Mouse (Mus musculus) Patski (cell line): ENCODE measurements around the gene Arhgap10. TPM values are rescaled to one million over a fixed set of nuclear protein-coding genes. Genes with fewer than 3 reads are reported as not detected.

Experiments
- ATAC-seq: fragments of 100-300 bp; one replicate; pipeline ENCODE4 v1.8.0; 2021
- CTCF ChIA-PET: fragments of 350-600 bp; sonication (Branson Sonifier 250); formaldehyde crosslinking; loops from one replicate; lab custom pipeline; 2022; ENCODE audit warnings: inconsistent platforms; lab: Charles Lee
- POLR2A ChIA-PET: fragments of 350-600 bp; sonication (Branson Sonifier 250); formaldehyde crosslinking; loops from one replicate; lab custom pipeline; 2022; ENCODE audit warnings: antibody characterized with exemption, inconsistent platforms; lab: Charles Lee
- DNase-seq: peaks from one replicate; pipeline ENCODE4 v3.0.0-alpha.2; 2011; ENCODE audit warnings: low read depth, low spot score
- H3K27me3 ChIP-seq: fragments of 371-371 bp; one replicate; pipeline ENCODE4 v1.5.1; 2021
- CTCF ChIP-seq: fragments of 100-300 bp; IDR thresholded peaks from one replicate; pipeline ENCODE4 v1.5.1; 2021
- in situ Hi-C: fragments of 300-500 bp; cut with MboI; formaldehyde crosslinking; loops from 3 replicates; pipeline ENCODE4 v1.11.1; 2018; ENCODE audit warnings: low pct_unique_long_range_greater_than_20kb, mixed read lengths
- polyA plus RNA-seq: library from polyadenylated mRNA; unstranded; gene quantifications from one replicate; pipeline ENCODE4 v1.2.3, GENCODE M21; 2021

Gene Arhgap10
- polyA plus RNA-seq, 1 experiment from 2014 or later: 45.5 TPM

DNA sequence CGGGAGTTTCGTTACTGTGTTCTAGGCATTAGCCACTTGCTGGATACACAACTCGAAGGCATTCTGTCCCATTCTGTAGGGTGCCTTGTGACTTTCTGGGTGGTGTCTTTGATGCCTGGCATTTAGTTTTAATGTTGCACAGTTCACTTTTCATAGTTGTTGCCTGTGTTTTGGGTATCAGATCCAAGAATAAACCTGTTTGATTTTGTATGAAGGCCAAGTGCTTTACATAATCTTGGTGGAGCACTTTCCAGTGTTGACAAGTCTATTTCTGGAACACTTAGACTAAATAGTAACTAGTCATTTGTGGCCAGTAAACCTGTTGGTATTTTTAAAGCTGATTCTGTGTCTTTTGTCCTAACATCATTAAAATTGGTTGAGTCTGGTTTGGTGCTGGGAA, 285.3 kb downstream of the Arhgap10 start:
- TF ChIP-seq CTCF: no peak
- no peaks in the 10 kb centered on the region for H3K27me3 ChIP-seq
- in situ Hi-C loops: no loop called here
- ChIA-PET POLR2A (interaction anchor here (1.1 kb wide), 1 partner anchor 14 kb away, joined by 3 read pairs; no protein-coding TSS in a partner anchor), CTCF (interaction anchor here (1.0 to 2.1 kb wide), 6 partner anchors 9 to 47 kb away, joined by 3 to 7 read pairs (median 3); no protein-coding TSS in a partner anchor)
- no peak for DNase-seq
- ATAC-seq: no peak

DNA sequence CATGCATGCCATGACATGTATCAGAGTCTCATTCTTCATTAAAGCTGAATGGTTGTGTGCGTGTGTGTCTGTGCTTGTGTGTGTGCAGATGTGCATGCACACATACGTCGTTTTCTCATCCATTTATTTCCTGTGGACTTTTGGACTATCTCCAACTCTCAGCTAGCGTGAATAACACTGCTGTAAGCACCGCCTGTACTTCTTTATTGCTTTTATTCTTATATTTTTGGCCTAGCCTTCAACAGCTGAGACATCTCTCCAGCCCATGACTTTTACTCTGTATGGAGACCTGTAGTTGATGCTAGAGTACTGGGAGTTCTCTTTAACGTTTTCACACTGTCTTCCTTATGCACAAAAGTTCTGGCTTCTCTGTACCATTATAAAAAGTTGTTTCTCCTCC, 285.9 kb downstream of the Arhgap10 start:
- no peaks in the 10 kb centered on the region for H3K27me3 ChIP-seq
- in situ Hi-C loops: no loop called here
- CTCF ChIA-PET: interaction anchor here (1.0 to 2.1 kb wide), 3 partner anchors 14 to 47 kb away, joined by 3 to 6 read pairs (median 3); no protein-coding TSS in a partner anchor
- ATAC-seq: no peak
- POLR2A ChIA-PET: interaction anchor here (1.1 kb wide), 1 partner anchor 14 kb away, joined by 3 read pairs; no protein-coding TSS in a partner anchor
- TF ChIP-seq CTCF: no peak
- no peak for DNase-seq

- in situ Hi-C loops: no loop called here
- CTCF ChIA-PET: interaction anchor here (1.0 to 2.1 kb wide), 2 partner anchors 13 to 14 kb away, joined by 3 to 6 read pairs; no protein-coding TSS in a partner anchor
- ATAC-seq (peak; percentile 87), DNase-seq (no peak)
- no peaks in the 10 kb centered on the region for H3K27me3 ChIP-seq
- POLR2A ChIA-PET: no interaction called here
- TF ChIP-seq CTCF: no peak
Observed at GRCm38 (mm10) chr8:77231211-77231610, 286.5 kb downstream of the Arhgap10 start.

DNA sequence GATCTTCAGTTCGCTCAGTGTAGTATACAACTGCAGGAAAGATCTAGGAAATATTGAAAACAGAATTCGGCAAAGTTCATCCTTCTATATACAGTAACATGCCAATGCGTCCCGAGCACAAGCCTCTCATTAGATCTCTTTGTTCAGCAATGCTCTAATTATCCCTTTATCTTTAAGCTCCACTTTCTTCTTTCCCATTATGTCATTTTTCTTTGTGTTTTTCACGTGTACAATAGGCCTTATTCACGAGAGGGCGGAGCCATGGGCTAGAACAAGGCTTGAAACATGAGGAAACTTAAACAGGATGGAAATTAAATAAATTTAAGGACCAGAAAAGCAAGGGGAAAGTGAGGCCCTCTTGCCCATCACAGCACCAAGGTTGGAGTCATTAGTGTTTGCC, 289.1 kb downstream of the Arhgap10 start:
- POLR2A ChIA-PET: no interaction called here
- DNase-seq: no peak
- TF ChIP-seq CTCF: no peak
- no peaks in the 10 kb centered on the region for H3K27me3 ChIP-seq
- CTCF ChIA-PET: no interaction called here
- in situ Hi-C loops: no loop called here
- no peak for ATAC-seq

GRCm38 (mm10) chr8:77227742-77228141, 290.0 kb downstream of the Arhgap10 start:
- no peaks in the 10 kb centered on the region for H3K27me3 ChIP-seq
- CTCF ChIA-PET: no interaction called here
- TF ChIP-seq CTCF: no peak
- DNase-seq: no peak
- ATAC-seq: no peak
- POLR2A ChIA-PET: no interaction called here
- in situ Hi-C loops: no loop called here

- in situ Hi-C loops: loop anchor here (25.0 kb wide), 1 partner anchor 1161 kb away; no protein-coding TSS in a partner anchor
- DNase-seq (no peak), ATAC-seq (no peak)
- POLR2A ChIA-PET: no interaction called here
- no peaks in the 10 kb centered on the region for H3K27me3 ChIP-seq
- no peak for TF ChIP-seq CTCF
- CTCF ChIA-PET: interaction anchor here (0.6 kb wide), 1 partner anchor 18 kb away, joined by 3 read pairs; no protein-coding TSS in a partner anchor
Observed at GRCm38 (mm10) chr8:77223123-77223522, 294.6 kb downstream of the Arhgap10 start.

DNA sequence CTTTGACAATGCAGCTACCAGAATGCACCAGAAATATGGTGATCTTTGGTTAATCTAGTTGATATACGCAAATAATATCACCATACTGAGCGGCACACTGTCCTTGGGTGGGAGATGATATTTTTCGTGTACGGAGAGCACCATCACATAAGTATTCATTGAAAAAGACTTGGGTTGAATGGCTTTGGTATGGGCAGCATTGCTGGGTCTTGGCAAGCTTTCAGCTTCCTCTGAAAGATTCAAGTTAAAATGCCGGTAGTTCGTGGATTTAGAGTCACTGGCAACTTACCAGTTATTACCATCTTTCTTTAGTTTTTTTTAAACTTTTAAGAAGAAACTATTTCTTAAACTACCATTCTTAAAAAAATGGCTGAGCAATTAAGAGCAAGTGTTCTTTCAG, 302.6 kb downstream of the Arhgap10 start:
- ChIA-PET CTCF (no interaction called here), POLR2A (no interaction called here)
- TF ChIP-seq CTCF: no peak
- in situ Hi-C loops: loop anchor here (25.0 kb wide), 1 partner anchor 1153 kb away; no protein-coding TSS in a partner anchor
- H3K27me3 ChIP-seq: no peaks in the 10 kb centered on the region
- DNase-seq (no peak), ATAC-seq (no peak)

DNA sequence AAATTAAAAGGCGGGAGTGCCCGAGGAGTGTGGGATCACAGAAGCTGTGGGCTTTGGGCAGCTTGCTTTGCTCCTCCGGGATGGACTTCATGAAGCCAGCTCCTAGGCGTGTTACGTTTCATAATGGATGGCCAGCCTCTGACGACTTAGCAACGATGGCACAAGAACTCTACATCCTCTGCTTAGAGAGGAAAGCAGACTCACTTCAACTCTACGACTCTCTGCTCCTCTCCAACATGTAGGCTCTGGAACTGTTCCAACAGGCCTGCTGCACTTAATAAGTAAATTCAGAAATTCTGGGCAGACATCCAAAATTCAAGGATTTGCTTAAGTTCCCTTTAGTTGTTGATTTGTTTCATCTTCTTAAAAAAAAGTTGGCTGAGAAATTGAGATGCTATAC, 303.1 kb downstream of the Arhgap10 start:
- in situ Hi-C loops: loop anchor here (25.0 kb wide), 1 partner anchor 1152 kb away; no protein-coding TSS in a partner anchor

DNA sequence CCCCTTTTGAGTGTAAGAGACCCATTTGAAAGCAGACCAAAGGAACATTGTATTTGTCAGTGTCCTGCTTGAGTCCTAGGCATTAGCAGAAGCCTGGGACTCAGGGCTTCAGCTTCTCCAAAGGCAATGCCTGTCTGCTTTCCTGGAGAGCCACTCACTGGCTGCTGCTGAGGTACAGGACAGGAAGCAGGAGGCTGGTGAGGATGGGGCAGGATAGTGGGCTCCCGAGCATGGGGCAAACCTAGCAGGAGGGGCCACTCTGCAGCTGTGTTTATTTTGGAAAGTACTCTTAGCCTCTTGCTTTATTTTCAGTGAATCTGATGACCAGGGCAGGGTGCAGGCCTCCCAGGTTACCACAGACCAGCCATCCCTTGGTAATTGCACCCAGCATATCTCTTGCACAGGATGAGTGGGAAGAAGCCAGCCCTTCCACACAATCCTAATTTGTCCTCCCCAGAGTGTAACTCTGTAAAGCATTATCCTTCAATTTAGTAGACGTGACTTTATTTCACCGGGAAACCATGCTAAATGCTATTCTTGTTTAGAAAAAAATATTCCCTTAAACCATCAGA, 303.8 kb downstream of the Arhgap10 start:
- DNase-seq (no peak), ATAC-seq (no peak)
- POLR2A ChIA-PET: no interaction called here
- CTCF ChIA-PET: no interaction called here
- no peak for TF ChIP-seq CTCF
- no peaks in the 10 kb centered on the region for H3K27me3 ChIP-seq
- in situ Hi-C loops: loop anchor here (25.0 kb wide), 1 partner anchor 1152 kb away; no protein-coding TSS in a partner anchor

More for the DNA sequence above, 303.1 kb downstream of the Arhgap10 start:
- CTCF ChIA-PET: no interaction called here
- POLR2A ChIA-PET: no interaction called here
- ATAC-seq: no peak
- H3K27me3 ChIP-seq: no peaks in the 10 kb centered on the region
- TF ChIP-seq CTCF: no peak
- peak; percentile 35 for DNase-seq

DNA sequence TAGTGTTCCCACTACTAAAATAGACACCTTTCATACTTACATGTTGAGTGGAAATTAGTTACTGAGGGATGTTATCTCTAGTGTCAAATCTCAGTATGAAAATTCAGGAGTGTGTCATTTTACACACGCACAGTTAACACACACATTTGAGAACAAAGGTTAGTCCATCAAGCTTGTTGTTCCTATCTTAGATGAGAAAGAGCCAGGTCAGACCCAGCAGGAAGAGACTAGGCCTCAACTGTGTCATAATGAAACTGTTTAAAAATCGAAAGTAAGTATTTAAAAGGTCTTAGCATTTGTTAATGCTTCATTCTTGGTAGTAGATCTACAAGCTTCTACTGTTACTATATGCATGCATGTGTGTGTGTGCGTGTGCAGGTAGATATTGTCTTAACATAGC, 308.5 kb downstream of the Arhgap10 start:
- in situ Hi-C loops: loop anchor here (25.0 kb wide), 1 partner anchor 1147 kb away; no protein-coding TSS in a partner anchor
- H3K27me3 ChIP-seq: no peaks in the 10 kb centered on the region
- ATAC-seq: no peak
- TF ChIP-seq CTCF: no peak
- no peak for DNase-seq
- CTCF ChIA-PET: no interaction called here
- POLR2A ChIA-PET: no interaction called here

Other genes starting within 250 kb of the Arhgap10 start
- 20.4 TPM for gene Prmt9, start 31.4 kb upstream of the Arhgap10 start, polyA plus RNA-seq
- gene Tmem184c, start 92.7 kb upstream of the Arhgap10 start, polyA plus RNA-seq: 59.4 TPM
- 0.53 TPM for gene Ednra, start 206.5 kb upstream of the Arhgap10 start, polyA plus RNA-seq